Mouse (Mus musculus): Measurements from ENCODE around the gene Cars. TPM values are rescaled to one million over a fixed set of nuclear protein-coding genes. Genes with fewer than 3 reads are reported as not detected.

Cars gene
- 10.6 and 28.2 TPM in 2 replicates for polyA plus RNA-seq (2012; ENCODE audit: low replicate concordance)

GRCm38 (mm10) chr7:143599428-143600230 lies at the start of gene Cars:
Gene Cars, minus strand, starts transcription at chr7:143600090.

GRCm38 (mm10) chr7:143649034-143649768 lies 49.3 kb upstream of the Cars start, which contains the start of gene Tnfrsf22:
Gene Tnfrsf22, minus strand, starts transcription at chr7:143649661.

GRCm38 (mm10) chr7:143628540-143628939 lies 28.6 kb upstream of the Cars start, which contains the start of gene Tnfrsf26:
Gene Tnfrsf26, minus strand, starts transcription at chr7:143628722.

GRCm38 (mm10) chr7:143548976-143549457 lies 50.9 kb downstream of the Cars start, which contains the start of gene Nap1l4:
Gene Nap1l4, minus strand, starts transcription at chr7:143549106.

Other genes starting within 250 kb of the Cars start
- 1.7 and 2.8 TPM in 2 replicates for gene Cdkn1c, start 139.0 kb downstream of the Cars start, polyA plus RNA-seq (2012; ENCODE audit: low replicate concordance)
- gene Slc22a18, start 126.4 kb downstream of the Cars start, polyA plus RNA-seq (2012; ENCODE audit: low replicate concordance) = 0.99 TPM in 1 of 2 replicates, not detected in the other
- 0.79 TPM in 1 of 2 replicates, not detected in the other for gene Phlda2, start 96.9 kb downstream of the Cars start, polyA plus RNA-seq (2012; ENCODE audit: low replicate concordance)
- gene Nap1l4, start 51.0 kb downstream of the Cars start, polyA plus RNA-seq (2012; ENCODE audit: low replicate concordance) = 41.2 and 62.2 TPM in 2 replicates
- 0.96 and 1.4 TPM in 2 replicates for gene Tnfrsf26, start 28.6 kb upstream of the Cars start, polyA plus RNA-seq (2012; ENCODE audit: low replicate concordance)
- gene Tnfrsf22, start 49.6 kb upstream of the Cars start, polyA plus RNA-seq (2012; ENCODE audit: low replicate concordance) = 0.80 and 2.9 TPM in 2 replicates
- gene Tnfrsf23, start 85.8 kb upstream of the Cars start, polyA plus RNA-seq (2012; ENCODE audit: low replicate concordance) = 0.19 and 0.52 TPM in 2 replicates
- 29.4 and 30.4 TPM in 2 replicates for gene Osbpl5, start 156.9 kb upstream of the Cars start, polyA plus RNA-seq (2012; ENCODE audit: low replicate concordance)
- gene Mrgprg, start 166.9 kb upstream of the Cars start, polyA plus RNA-seq (2012; ENCODE audit: low replicate concordance) = not detected in 2 replicates
- gene Mrgpre, start 184.4 kb upstream of the Cars start, polyA plus RNA-seq (2012; ENCODE audit: low replicate concordance) = 10.2 and 10.7 TPM in 2 replicates
- 3.6 and 6.1 TPM in 2 replicates for gene Nadsyn1, start 222.8 kb upstream of the Cars start, polyA plus RNA-seq (2012; ENCODE audit: low replicate concordance)
- 6.0 and 14.0 TPM in 2 replicates for gene Dhcr7, start 223.1 kb upstream of the Cars start, polyA plus RNA-seq (2012; ENCODE audit: low replicate concordance)